Mouse (Mus musculus) regulatory T cell (primary cell): ENCODE data around the gene Rere.
"Not testable (repeated sequence)": the region's sequence is repeated elsewhere in the genome, so short reads cannot be mapped to it uniquely, and the experiment has no call there.

Experiments
- in situ Hi-C: fragments of 300-600 bp; cut with MboI, MseI; formaldehyde crosslinking; loops from one replicate; pipeline ENCODE4 v1.15.1; 2025; ENCODE audit warnings: high pct_unique_total_duplicates

The Rere gene

GRCm38 (mm10) chr4:150283335-150283638 lies 1.8 kb downstream of the Rere start:
- in situ Hi-C loops, result no loop called here

GRCm38 (mm10) chr4:150283993-150284392 lies 2.5 kb downstream of the Rere start:
- in situ Hi-C loops, result no loop called here

GRCm38 (mm10) chr4:150286980-150287379 lies 5.5 kb downstream of the Rere start:
- in situ Hi-C loops, result no loop called here

- in situ Hi-C loops, result not testable (repeated sequence)
Observed at GRCm38 (mm10) chr4:150287463-150287862, 6.0 kb downstream of the Rere start.

GRCm38 (mm10) chr4:150291900-150292299 lies 10.5 kb downstream of the Rere start:
- in situ Hi-C loops, result no loop called here

- in situ Hi-C loops, result no loop called here
Observed at GRCm38 (mm10) chr4:150294870-150295269, 13.4 kb downstream of the Rere start.

- in situ Hi-C loops, result no loop called here
Observed at GRCm38 (mm10) chr4:150295966-150296365, 14.5 kb downstream of the Rere start.

GRCm38 (mm10) chr4:150302726-150303125 lies 21.3 kb downstream of the Rere start:
- in situ Hi-C loops, result loop anchor here (5.0 kb wide), 1 partner anchor 105 kb away; no protein-coding TSS in a partner anchor

- in situ Hi-C loops, result no loop called here
Observed at GRCm38 (mm10) chr4:150306701-150307100, 25.3 kb downstream of the Rere start.

GRCm38 (mm10) chr4:150307226-150307625 lies 25.8 kb downstream of the Rere start:
- in situ Hi-C loops, result no loop called here

- in situ Hi-C loops, result no loop called here
Observed at GRCm38 (mm10) chr4:150311431-150311830, 30.0 kb downstream of the Rere start.

GRCm38 (mm10) chr4:150312646-150313045 lies 31.2 kb downstream of the Rere start:
- in situ Hi-C loops, result no loop called here

- in situ Hi-C loops, result no loop called here
Observed at GRCm38 (mm10) chr4:150315301-150315700, 33.9 kb downstream of the Rere start.

GRCm38 (mm10) chr4:150316546-150316945 lies 35.1 kb downstream of the Rere start:
- in situ Hi-C loops, result no loop called here

GRCm38 (mm10) chr4:150325046-150325801 lies 43.8 kb downstream of the Rere start:
- in situ Hi-C loops, result no loop called here

- in situ Hi-C loops, result no loop called here
Observed at GRCm38 (mm10) chr4:150326005-150326404, 44.6 kb downstream of the Rere start.

- in situ Hi-C loops, result no loop called here
Observed at GRCm38 (mm10) chr4:150327476-150327875, 46.0 kb downstream of the Rere start.

- in situ Hi-C loops, result no loop called here
Observed at GRCm38 (mm10) chr4:150333927-150334682, 52.7 kb downstream of the Rere start.

- in situ Hi-C loops, result no loop called here
Observed at GRCm38 (mm10) chr4:150337260-150337659, 55.8 kb downstream of the Rere start.

- in situ Hi-C loops, result no loop called here
Observed at GRCm38 (mm10) chr4:150338906-150339650, 57.6 kb downstream of the Rere start.

- in situ Hi-C loops, result loop anchor here (5.0 kb wide), 1 partner anchor 121 kb away; no protein-coding TSS in a partner anchor
Observed at GRCm38 (mm10) chr4:150340796-150341525, 59.5 kb downstream of the Rere start.

- in situ Hi-C loops, result loop anchor here (5.0 kb wide), 1 partner anchor 118 kb away; no protein-coding TSS in a partner anchor
Observed at GRCm38 (mm10) chr4:150344526-150344925, 63.1 kb downstream of the Rere start.
